Mouse (Mus musculus) retina, postnatal 7 days (tissue): ENCODE measurements at regions not wholly inside any gene's neighbourhood (a gene's known extent, or its start where the extent isn't known, plus 50 kb on each side); places are given as distances from the start of the nearest gene placed in this dataset.

Source experiments
- DNase-seq: peaks from one replicate; pipeline ENCODE4 v3.0.0-alpha.2; 2012; ENCODE audit warnings: low read depth, low spot score

- no peak for DNase-seq
Observed at GRCm38 (mm10) chr12:35232322-35232673, 185.3 kb downstream of the Snx13 start.

GRCm38 (mm10) chr12:35231414-35232321 is 184.7 kb downstream of the Snx13 start:
- DNase-seq: no peak

- DNase-seq: no peak
Observed at GRCm38 (mm10) chr12:35220429-35220828, 173.4 kb downstream of the Snx13 start.

- DNase-seq: no peak
Observed at GRCm38 (mm10) chr12:35220002-35220401, 173.0 kb downstream of the Snx13 start.

- no peak for DNase-seq
Observed at GRCm38 (mm10) chr12:35216725-35217124, 169.7 kb downstream of the Snx13 start.

- DNase-seq: no peak
Observed at GRCm38 (mm10) chr12:35209399-35209798, 162.4 kb downstream of the Snx13 start.

GRCm38 (mm10) chr12:35207605-35208004 is 160.6 kb downstream of the Snx13 start:
- no peak for DNase-seq

GRCm38 (mm10) chr12:35203398-35203797 is 156.4 kb downstream of the Snx13 start:
- DNase-seq: no peak

- no peak for DNase-seq
Observed at GRCm38 (mm10) chr12:35200110-35200509, 153.1 kb downstream of the Snx13 start.
